Mouse (Mus musculus): ENCODE data around the gene Gm5580. TPM values are rescaled to one million over a fixed set of nuclear protein-coding genes. Genes with fewer than 3 reads are reported as not detected.
"Not testable (repeated sequence)": the region's sequence is repeated elsewhere in the genome, so short reads cannot be mapped to it uniquely, and the experiment has no call there.

Gene Gm5580
- 0.49 and 0.53 TPM in 2 replicates for polyA plus RNA-seq (2015; fragmentation: Nextera tagmentation; extraction: Ambion mirVana)

GRCm38 (mm10) chr6:116550841-116551240 is at the start of gene Gm5580:
Gene Gm5580, plus strand, starts transcription at chr6:116551141.
- H3K9ac ChIP-seq (ENCODE audit: low read depth, low read length); H3K36me3 ChIP-seq (ENCODE audit: control insufficient read depth, insufficient read depth, low read length); H3K4me1 ChIP-seq (ENCODE audit: control insufficient read depth, insufficient read depth, low read length); H3K27me3 ChIP-seq (replicated peaks; ENCODE audit: control insufficient read depth, insufficient read depth, low read length); ATAC-seq; H3K9me3 ChIP-seq (ENCODE audit: control insufficient read depth, low read length); H3K27ac ChIP-seq (ENCODE audit: low read length); H3K4me2 ChIP-seq (ENCODE audit: low read depth, low read length); H3K4me3 ChIP-seq (ENCODE audit: low read length): not testable (repeated sequence)
- WGBS: 96% methylated on average over 11 of the region's 11 CpGs

GRCm38 (mm10) chr6:116506302-116507003 is 44.5 kb upstream of the Gm5580 start, which contains the start of gene Olfr212:
Gene Olfr212, plus strand, starts transcription at chr6:116506516.
- H3K27me3 ChIP-seq (replicated peaks; ENCODE audit: control insufficient read depth, insufficient read depth, low read length); H3K4me2 ChIP-seq (ENCODE audit: low read depth, low read length); ATAC-seq: not testable (repeated sequence)

GRCm38 (mm10) chr6:116514832-116515231 is 36.1 kb upstream of the Gm5580 start:
- Histone ChIP-seq H3K4me2 (ENCODE audit: low read depth, low read length) (no peak overlapping the region), H3K36me3 (ENCODE audit: control insufficient read depth, insufficient read depth, low read length) (no peaks in the 10 kb centered on the region), H3K27me3 (replicated peaks; ENCODE audit: control insufficient read depth, insufficient read depth, low read length) (no peaks in the 10 kb centered on the region), H3K4me1 (ENCODE audit: control insufficient read depth, insufficient read depth, low read length) (no peaks in the 10 kb centered on the region), H3K27ac (ENCODE audit: low read length) (no peak overlapping the region), H3K9me3 (ENCODE audit: control insufficient read depth, low read length) (no peaks in the 10 kb centered on the region), H3K4me3 (ENCODE audit: low read length) (no peak overlapping the region), H3K9ac (ENCODE audit: low read depth, low read length) (no peak overlapping the region)
- no peak for ATAC-seq

More at GRCm38 (mm10) chr6:116506302-116507003, 44.5 kb upstream of the Gm5580 start, which contains the start of gene Olfr212:
- H3K9me3 ChIP-seq (ENCODE audit: control insufficient read depth, low read length); H3K4me3 ChIP-seq (ENCODE audit: low read length); H3K9ac ChIP-seq (ENCODE audit: low read depth, low read length); H3K36me3 ChIP-seq (ENCODE audit: control insufficient read depth, insufficient read depth, low read length); H3K4me1 ChIP-seq (ENCODE audit: control insufficient read depth, insufficient read depth, low read length); H3K27ac ChIP-seq (ENCODE audit: low read length): not testable (repeated sequence)
- 93% methylated on average over 19 of the region's 20 CpGs for WGBS

- no peak within 1 kb of the TSS for H3K9ac ChIP-seq (ENCODE audit: low read depth, low read length)
- H3K9me3 ChIP-seq (ENCODE audit: control insufficient read depth, low read length): no peaks in the 10 kb centered on the region
- no peaks in the 10 kb centered on the region for H3K36me3 ChIP-seq (ENCODE audit: control insufficient read depth, insufficient read depth, low read length)
- H3K4me3 ChIP-seq (ENCODE audit: low read length): no peak within 1 kb of the TSS
- no peaks in the 10 kb centered on the region for H3K4me1 ChIP-seq (ENCODE audit: control insufficient read depth, insufficient read depth, low read length)
- H3K4me2 ChIP-seq (ENCODE audit: low read depth, low read length): no peak within 1 kb of the TSS
- WGBS: 89% methylated on average over 1 of the region's 1 CpGs
- H3K27ac ChIP-seq (ENCODE audit: low read length): no peak within 1 kb of the TSS
- ATAC-seq: no peak
- H3K27me3 ChIP-seq (replicated peaks; ENCODE audit: control insufficient read depth, insufficient read depth, low read length): no peaks in the 10 kb centered on the region
Measured at GRCm38 (mm10) chr6:116538156-116538555, 12.8 kb upstream of the Gm5580 start, which contains the start of gene Olfr213. Gene Olfr213, plus strand, starts transcription at chr6:116538456.

GRCm38 (mm10) chr6:116542500-116542899 is 8.4 kb upstream of the Gm5580 start:
- Histone ChIP-seq H3K27me3 (replicated peaks; ENCODE audit: control insufficient read depth, insufficient read depth, low read length) (no peaks in the 10 kb centered on the region), H3K9me3 (ENCODE audit: control insufficient read depth, low read length) (no peaks in the 10 kb centered on the region), H3K4me2 (ENCODE audit: low read depth, low read length) (no peak overlapping the region), H3K4me1 (ENCODE audit: control insufficient read depth, insufficient read depth, low read length) (no peaks in the 10 kb centered on the region), H3K36me3 (ENCODE audit: control insufficient read depth, insufficient read depth, low read length) (no peaks in the 10 kb centered on the region), H3K9ac (ENCODE audit: low read depth, low read length) (no peak overlapping the region), H3K4me3 (ENCODE audit: low read length) (no peak overlapping the region), H3K27ac (ENCODE audit: low read length) (no peak overlapping the region)
- 79% methylated on average over 2 of the region's 2 CpGs for WGBS
- ATAC-seq: no peak

- no peak for ATAC-seq
- Histone ChIP-seq H3K27me3 (replicated peaks; ENCODE audit: control insufficient read depth, insufficient read depth, low read length) (no peaks in the 10 kb centered on the region), H3K36me3 (ENCODE audit: control insufficient read depth, insufficient read depth, low read length) (no peaks in the 10 kb centered on the region), H3K9me3 (ENCODE audit: control insufficient read depth, low read length) (no peaks in the 10 kb centered on the region), H3K27ac (ENCODE audit: low read length) (no peak within 1 kb of the TSS), H3K4me1 (ENCODE audit: control insufficient read depth, insufficient read depth, low read length) (no peaks in the 10 kb centered on the region), H3K4me2 (ENCODE audit: low read depth, low read length) (no peak within 1 kb of the TSS), H3K9ac (ENCODE audit: low read depth, low read length) (no peak within 1 kb of the TSS), H3K4me3 (ENCODE audit: low read length) (no peak within 1 kb of the TSS)
- WGBS: 62% methylated on average over 1 of the region's 1 CpGs
Measured at GRCm38 (mm10) chr6:116553935-116554334, 3.0 kb downstream of the Gm5580 start, which contains the start of gene Olfr214. Gene Olfr214, plus strand, starts transcription at chr6:116554235.

GRCm38 (mm10) chr6:116554952-116555351 is 4.0 kb downstream of the Gm5580 start:
- 53% methylated on average over 3 of the region's 3 CpGs for WGBS
- Histone ChIP-seq H3K27me3 (replicated peaks; ENCODE audit: control insufficient read depth, insufficient read depth, low read length) (no peaks in the 10 kb centered on the region), H3K9me3 (ENCODE audit: control insufficient read depth, low read length) (no peaks in the 10 kb centered on the region), H3K4me2 (ENCODE audit: low read depth, low read length) (no peak overlapping the region), H3K4me3 (ENCODE audit: low read length) (no peak overlapping the region), H3K27ac (ENCODE audit: low read length) (no peak overlapping the region), H3K9ac (ENCODE audit: low read depth, low read length) (no peak overlapping the region), H3K36me3 (ENCODE audit: control insufficient read depth, insufficient read depth, low read length) (no peaks in the 10 kb centered on the region), H3K4me1 (ENCODE audit: control insufficient read depth, insufficient read depth, low read length) (no peaks in the 10 kb centered on the region)
- no peak for ATAC-seq

GRCm38 (mm10) chr6:116569834-116570233 is 18.9 kb downstream of the Gm5580 start:
- Histone ChIP-seq H3K4me1 (ENCODE audit: control insufficient read depth, insufficient read depth, low read length) (no peaks in the 10 kb centered on the region), H3K4me3 (ENCODE audit: low read length) (no peak overlapping the region), H3K27me3 (replicated peaks; ENCODE audit: control insufficient read depth, insufficient read depth, low read length) (no peaks in the 10 kb centered on the region), H3K27ac (ENCODE audit: low read length) (no peak overlapping the region), H3K4me2 (ENCODE audit: low read depth, low read length) (no peak overlapping the region), H3K9ac (ENCODE audit: low read depth, low read length) (no peak overlapping the region), H3K9me3 (ENCODE audit: control insufficient read depth, low read length) (no peaks in the 10 kb centered on the region), H3K36me3 (ENCODE audit: control insufficient read depth, insufficient read depth, low read length) (no peaks in the 10 kb centered on the region)
- WGBS: 38% methylated on average over 3 of the region's 3 CpGs
- ATAC-seq: no peak

GRCm38 (mm10) chr6:116584095-116584494 is 33.2 kb downstream of the Gm5580 start, which contains the start of gene Olfr215:
Gene Olfr215, minus strand, starts transcription at chr6:116584195.
- H3K4me3 ChIP-seq (ENCODE audit: low read length): no peak within 1 kb of the TSS
- H3K9ac ChIP-seq (ENCODE audit: low read depth, low read length): no peak within 1 kb of the TSS
- no peaks in the 10 kb centered on the region for H3K27me3 ChIP-seq (replicated peaks; ENCODE audit: control insufficient read depth, insufficient read depth, low read length)
- H3K27ac ChIP-seq (ENCODE audit: low read length): no peak within 1 kb of the TSS
- ATAC-seq: no peak
- WGBS: 75% methylated on average over 4 of the region's 4 CpGs
- no peaks in the 10 kb centered on the region for H3K9me3 ChIP-seq (ENCODE audit: control insufficient read depth, low read length)
- no peaks in the 10 kb centered on the region for H3K4me1 ChIP-seq (ENCODE audit: control insufficient read depth, insufficient read depth, low read length)
- H3K4me2 ChIP-seq (ENCODE audit: low read depth, low read length): no peak within 1 kb of the TSS
- no peaks in the 10 kb centered on the region for H3K36me3 ChIP-seq (ENCODE audit: control insufficient read depth, insufficient read depth, low read length)

Measured in intestine, embryonic 16.5 days (tissue).